Mouse (Mus musculus): ENCODE data around the gene Rimklb. TPM values are rescaled to one million over a fixed set of nuclear protein-coding genes. Genes with fewer than 3 reads are reported as not detected.

The Rimklb gene
- 0.02 TPM in 1 of 2 replicates, not detected in the other for polyA plus RNA-seq (2012)

- TF ChIP-seq GATA1 (IDR thresholded peaks at IDR 0.05; ENCODE audit: low read length) = no peak
These were observed at the start of gene Rimklb for GRCm38 (mm10) chr6:122498661-122499060. TSS of gene Rimklb (minus strand) at chr6:122498761.

GRCm38 (mm10) chr6:122545948-122546347 lies 47.4 kb upstream of the Rimklb start:
- TF ChIP-seq GATA1 (IDR thresholded peaks at IDR 0.05; ENCODE audit: low read length) = no peak

GRCm38 (mm10) chr6:122545289-122545882 lies 46.8 kb upstream of the Rimklb start:
- no peak for TF ChIP-seq GATA1 (IDR thresholded peaks at IDR 0.05; ENCODE audit: low read length)

GRCm38 (mm10) chr6:122544672-122545071 lies 46.1 kb upstream of the Rimklb start:
- TF ChIP-seq GATA1 (IDR thresholded peaks at IDR 0.05; ENCODE audit: low read length) = no peak

- TF ChIP-seq GATA1 (IDR thresholded peaks at IDR 0.05; ENCODE audit: low read length) = no peak
These were observed 45.0 kb upstream of the Rimklb start for GRCm38 (mm10) chr6:122543574-122543973.

- no peak for TF ChIP-seq GATA1 (IDR thresholded peaks at IDR 0.05; ENCODE audit: low read length)
These were observed 41.0 kb upstream of the Rimklb start for GRCm38 (mm10) chr6:122539564-122539963.

- no peak for TF ChIP-seq GATA1 (IDR thresholded peaks at IDR 0.05; ENCODE audit: low read length)
These were observed 35.5 kb upstream of the Rimklb start for GRCm38 (mm10) chr6:122534032-122534431.

- no peak for TF ChIP-seq GATA1 (IDR thresholded peaks at IDR 0.05; ENCODE audit: low read length)
These were observed 34.3 kb upstream of the Rimklb start for GRCm38 (mm10) chr6:122532883-122533302.

- no peak for TF ChIP-seq GATA1 (IDR thresholded peaks at IDR 0.05; ENCODE audit: low read length)
These were observed 33.1 kb upstream of the Rimklb start for GRCm38 (mm10) chr6:122531466-122532174.

- no peak for TF ChIP-seq GATA1 (IDR thresholded peaks at IDR 0.05; ENCODE audit: low read length)
These were observed 29.6 kb upstream of the Rimklb start for GRCm38 (mm10) chr6:122528136-122528535.

- no peak for TF ChIP-seq GATA1 (IDR thresholded peaks at IDR 0.05; ENCODE audit: low read length)
These were observed 29.0 kb upstream of the Rimklb start for GRCm38 (mm10) chr6:122527596-122527995.

- TF ChIP-seq GATA1 (IDR thresholded peaks at IDR 0.05; ENCODE audit: low read length) = no peak
These were observed 24.7 kb upstream of the Rimklb start for GRCm38 (mm10) chr6:122523289-122523688.

- TF ChIP-seq GATA1 (IDR thresholded peaks at IDR 0.05; ENCODE audit: low read length) = no peak
These were observed 24.0 kb upstream of the Rimklb start for GRCm38 (mm10) chr6:122522595-122522994.

- TF ChIP-seq GATA1 (IDR thresholded peaks at IDR 0.05; ENCODE audit: low read length) = no peak
These were observed 20.8 kb upstream of the Rimklb start for GRCm38 (mm10) chr6:122519384-122519783.

- no peak for TF ChIP-seq GATA1 (IDR thresholded peaks at IDR 0.05; ENCODE audit: low read length)
These were observed 19.1 kb upstream of the Rimklb start for GRCm38 (mm10) chr6:122517668-122518067.

- TF ChIP-seq GATA1 (IDR thresholded peaks at IDR 0.05; ENCODE audit: low read length) = no peak
These were observed 15.8 kb upstream of the Rimklb start for GRCm38 (mm10) chr6:122514312-122514711.
